Comparison of ENCODE assay signal across 27 mouse cellular contexts in genomic region chr12:3944454-3945073, GRCm38 (mm10). TPM values are rescaled to one million over a fixed set of nuclear protein-coding genes. Genes with fewer than 3 reads are reported as not detected.
DNase-seq lines count a peak whose midpoint lies in the region; ATAC-seq lines count a peak whose summit lies in the region.
"Had no signal": no experiment of that assay in that cellular context is flagged by ENCODE, and none has a peak within 500 bp of the region (broad histone marks: within the 10 kb centered on the region; RNA-seq: fewer than 3 reads in every experiment).

No protein-coding gene starts in this region.

- no peak overlapping the region for H3K4me3 ChIP-seq in hindbrain, embryonic 12.5 days
- no peak overlapping the region for H3K4me3 ChIP-seq in hindbrain, embryonic 13.5 days
- no peak overlapping the region for H3K4me3 ChIP-seq in midbrain, embryonic 14.5 days (replicated peaks; ENCODE audit: low read depth, low read length)
- H3K4me3 ChIP-seq in midbrain, embryonic 10.5 days, result no peak overlapping the region
- no peak overlapping the region for H3K4me3 ChIP-seq in embryonic facial prominence, embryonic 12.5 days
- H3K4me3 ChIP-seq: erythroblast, embryonic 14.5 days; gastrocnemius, adult 2 months; heart, embryonic 12.5 days; liver, embryonic 12.5 days; stomach, embryonic 15.5 days had no signal

- peaks cover 10% of the 10 kb centered on the region for H3K4me1 ChIP-seq in hindbrain, embryonic 12.5 days
- peaks cover 16% of the 10 kb centered on the region for H3K4me1 ChIP-seq in hindbrain, embryonic 13.5 days (replicated peaks)
- H3K4me1 ChIP-seq in midbrain, embryonic 14.5 days (ENCODE audit: control insufficient read depth, insufficient read depth, low read length), result no peaks in the 10 kb centered on the region
- H3K4me1 ChIP-seq in midbrain, embryonic 10.5 days, result peaks cover 25% of the 10 kb centered on the region
- H3K4me1 ChIP-seq in embryonic facial prominence, embryonic 12.5 days, result no peaks in the 10 kb centered on the region
- H3K4me1 ChIP-seq: heart, embryonic 12.5 days; liver, embryonic 12.5 days; stomach, embryonic 15.5 days had no signal

- no peaks in the 10 kb centered on the region; the same call in 1 of the 2 replicates for H3K27me3 ChIP-seq in hindbrain, embryonic 12.5 days
- 0 out of 2 replicates have a peak, but pooled peaks cover 14% of the 10 kb centered on the region for H3K27me3 ChIP-seq in hindbrain, embryonic 13.5 days
- no peaks in the 10 kb centered on the region for H3K27me3 ChIP-seq in midbrain, embryonic 14.5 days (ENCODE audit: control insufficient read depth, insufficient read depth, low read length)
- H3K27me3 ChIP-seq in midbrain, embryonic 10.5 days (ENCODE audit: low read depth, poor library complexity, severe bottlenecking), result peaks cover 48% of the 10 kb centered on the region
- 0 out of 2 replicates have a peak, but pooled peaks cover 3% of the 10 kb centered on the region for H3K27me3 ChIP-seq in embryonic facial prominence, embryonic 12.5 days
- H3K27me3 ChIP-seq: liver, embryonic 12.5 days; stomach, embryonic 15.5 days had no signal

- ATAC-seq in hindbrain, embryonic 12.5 days (ENCODE audit: low FRiP score), result peak; percentile 56
- no peak for ATAC-seq in hindbrain, embryonic 13.5 days (ENCODE audit: low FRiP score)
- ATAC-seq in midbrain, embryonic 14.5 days (ENCODE audit: low FRiP score, low TSS enrichment), result no peak
- 0 out of 2 replicates have a peak, but pooled peaks have one; percentile 47 for ATAC-seq in embryonic facial prominence, embryonic 12.5 days (ENCODE audit: insufficient number of reproducible peaks, insufficient read depth, low FRiP score, low TSS enrichment)
- ATAC-seq: forebrain, embryonic 16.5 days; liver, embryonic 12.5 days; liver, postnatal 0 days had no signal

- H3K9ac ChIP-seq in hindbrain, embryonic 12.5 days, result no peak overlapping the region
- no peak overlapping the region for H3K9ac ChIP-seq in hindbrain, embryonic 13.5 days
- H3K9ac ChIP-seq in midbrain, embryonic 14.5 days (replicated peaks; ENCODE audit: low read length), result no peak overlapping the region
- H3K9ac ChIP-seq in embryonic facial prominence, embryonic 12.5 days, result no peak overlapping the region
- H3K9ac ChIP-seq: heart, embryonic 12.5 days; liver, embryonic 12.5 days; liver, postnatal 0 days; stomach, embryonic 15.5 days had no signal

- no peaks in the 10 kb centered on the region for H3K9me3 ChIP-seq in hindbrain, embryonic 12.5 days (replicated peaks)
- H3K9me3 ChIP-seq in hindbrain, embryonic 13.5 days, result no peaks in the 10 kb centered on the region
- no peaks in the 10 kb centered on the region for H3K9me3 ChIP-seq in midbrain, embryonic 14.5 days (ENCODE audit: control insufficient read depth, low read length)
- no peaks in the 10 kb centered on the region for H3K9me3 ChIP-seq in midbrain, embryonic 10.5 days (replicated peaks)
- no peaks in the 10 kb centered on the region for H3K9me3 ChIP-seq in embryonic facial prominence, embryonic 12.5 days
- H3K9me3 ChIP-seq: heart, embryonic 12.5 days; liver, embryonic 12.5 days; stomach, embryonic 15.5 days had no signal

- no peak overlapping the region for H3K27ac ChIP-seq in hindbrain, embryonic 12.5 days
- no peak overlapping the region for H3K27ac ChIP-seq in hindbrain, embryonic 13.5 days
- no peak overlapping the region for H3K27ac ChIP-seq in midbrain, embryonic 14.5 days (replicated peaks; ENCODE audit: low read depth, low read length)
- no peak overlapping the region for H3K27ac ChIP-seq in midbrain, embryonic 10.5 days (replicated peaks)
- no peak overlapping the region for H3K27ac ChIP-seq in embryonic facial prominence, embryonic 12.5 days
- H3K27ac ChIP-seq: gastrocnemius, adult 2 months; liver, embryonic 12.5 days; stomach, embryonic 15.5 days had no signal

- no peak overlapping the region for H3K4me2 ChIP-seq in hindbrain, embryonic 12.5 days (replicated peaks)
- no peak overlapping the region for H3K4me2 ChIP-seq in hindbrain, embryonic 13.5 days
- H3K4me2 ChIP-seq in midbrain, embryonic 14.5 days (ENCODE audit: low read length), result no peak overlapping the region
- no peak overlapping the region for H3K4me2 ChIP-seq in embryonic facial prominence, embryonic 12.5 days (replicated peaks)
- H3K4me2 ChIP-seq: heart, embryonic 12.5 days; liver, embryonic 12.5 days; stomach, embryonic 15.5 days had no signal

- no peaks in the 10 kb centered on the region for H3K36me3 ChIP-seq in hindbrain, embryonic 12.5 days
- H3K36me3 ChIP-seq in hindbrain, embryonic 13.5 days, result no peaks in the 10 kb centered on the region
- H3K36me3 ChIP-seq in midbrain, embryonic 14.5 days (ENCODE audit: control insufficient read depth, insufficient read depth, low read length), result no peaks in the 10 kb centered on the region
- H3K36me3 ChIP-seq in midbrain, embryonic 10.5 days, result no peaks in the 10 kb centered on the region
- no peaks in the 10 kb centered on the region for H3K36me3 ChIP-seq in embryonic facial prominence, embryonic 12.5 days
- H3K36me3 ChIP-seq: heart, embryonic 12.5 days; liver, embryonic 12.5 days; stomach, embryonic 15.5 days had no signal

- DNase-seq in midbrain, embryonic 14.5 days, result peak; percentile 26
- DNase-seq in midbrain, embryonic 10.5 days (ENCODE audit: low spot score), result no peak
- peak; percentile 48 for DNase-seq in mesoderm, embryonic 11.5 days (ENCODE audit: low read depth, low spot score)
- no peak for DNase-seq in right cerebral cortex, adult 2 months (ENCODE audit: low spot score in 2 of 2)
- DNase-seq: adrenal gland, postnatal 25 days; B cell, adult 2 months; cerebellum, adult 18-20 months; cerebellum, postnatal 10 days; gastrocnemius, adult 2 months; gastrocnemius, postnatal 36 days; heart, adult 18-20 months; heart, postnatal 4 days; kidney, adult 9 months; kidney, postnatal 10 days; layer of hippocampus, postnatal 36 days; left cerebral cortex, postnatal 4 days; liver, postnatal 0 days; lung, postnatal 36 days; right cerebral cortex, postnatal 25 days had no signal

- WGBS in hindbrain, embryonic 12.5 days, result 42% methylated on average over 4 of the region's 4 CpGs
- WGBS in hindbrain, embryonic 13.5 days, result 40% methylated on average over 4 of the region's 4 CpGs
- 33% methylated on average over 4 of the region's 4 CpGs for WGBS in midbrain, embryonic 14.5 days
- whole genome bisulfite sequencing in midbrain, embryonic 10.5 days, result 59% methylated on average over 4 of the region's 4 CpGs
- WGBS in embryonic facial prominence, embryonic 12.5 days, result 56% methylated on average over 4 of the region's 4 CpGs

RNA-seq across cellular contexts. Expression of gene Pomc, which starts 10.2 kb away (rescaled TPM):
- 5.1 and 6.4 TPM in 2 replicates for polyA plus RNA-seq in hindbrain, embryonic 12.5 days (2016; fragmentation: Nextera tagmentation; extraction: Ambion mirVana)
- polyA plus RNA-seq in hindbrain, embryonic 13.5 days (2015; fragmentation: Nextera tagmentation; extraction: Ambion mirVana), result 3.6 and 5.3 TPM in 2 replicates
- 4.5 and 5.4 TPM in 2 replicates for polyA plus RNA-seq in midbrain, embryonic 14.5 days (2014; fragmentation: Nextera tagmentation; extraction: Ambion mirVana)
- 7.8 and 8.2 TPM in 2 replicates for polyA plus RNA-seq in midbrain, embryonic 10.5 days (2016; fragmentation: Nextera tagmentation; extraction: Ambion mirVana)
- 8.5 and 8.8 TPM in 2 replicates for polyA plus RNA-seq in embryonic facial prominence, embryonic 12.5 days (2016; fragmentation: Nextera tagmentation; extraction: Ambion mirVana)
- polyA plus RNA-seq: erythroblast, embryonic 14.5 days had no signal

Comparison
In these comparisons a context has a peak if more than half of its experiments do, and no peak if none do; other contexts are left out.
1. ATAC-seq: peak in hindbrain, embryonic 12.5 days (single experiment) and embryonic facial prominence, embryonic 12.5 days (single experiment); none in hindbrain, embryonic 13.5 days (single experiment) and midbrain, embryonic 14.5 days (single experiment).
2. DNase-seq: peak in midbrain, embryonic 14.5 days (single experiment) and mesoderm, embryonic 11.5 days (single experiment); none in midbrain, embryonic 10.5 days (single experiment) and right cerebral cortex, adult 2 months (0 of 2).